ENCODE assay signal across 9 mouse cellular contexts in genomic region chr11:11131414-11132077, GRCm38 (mm10). TPM values are rescaled to one million over a fixed set of nuclear protein-coding genes. Genes with fewer than 3 reads are reported as not detected.
A peak's percentile ranks its signal among the peaks of the same experiment; 100 is the strongest.
DNase-seq lines count a peak whose midpoint lies in the region; ATAC-seq and TF ChIP-seq lines count a peak whose summit lies in the region.
"Had no signal": no experiment of that assay in that cellular context is flagged by ENCODE, and none has a peak within 500 bp of the region (broad histone marks: within the 10 kb centered on the region; RNA-seq: fewer than 3 reads in every experiment).

No protein-coding gene starts in this region.

- WGBS in forebrain, embryonic 12.5 days: 60% methylated on average over 14 of the region's 14 CpGs
- WGBS in kidney, embryonic 15.5 days: 54% methylated on average over 14 of the region's 14 CpGs
- 56% methylated on average over 14 of the region's 14 CpGs for WGBS in lung, embryonic 14.5 days

- intact Hi-C loops in gastrocnemius, postnatal 36 days (cut with DNase I): no loop called here

- ATAC-seq in forebrain, embryonic 12.5 days (ENCODE audit: low FRiP score): peak; percentile 76; the same call in 1 of the 2 replicates
- peak; percentile 82 for ATAC-seq in kidney, embryonic 15.5 days (replicated peaks; ENCODE audit: low FRiP score)
- ATAC-seq in lung, embryonic 14.5 days (ENCODE audit: insufficient read depth): peak; percentile 66; the same call in 1 of the 2 replicates

- H3K4me2 ChIP-seq in forebrain, embryonic 12.5 days: no peak overlapping the region
- no peak overlapping the region for H3K4me2 ChIP-seq in kidney, embryonic 15.5 days
- no peak overlapping the region for H3K4me2 ChIP-seq in lung, embryonic 14.5 days
- H3K4me2 ChIP-seq: stomach, embryonic 15.5 days had no signal

- no peaks in the 10 kb centered on the region for H3K4me1 ChIP-seq in forebrain, embryonic 12.5 days
- no peaks in the 10 kb centered on the region for H3K4me1 ChIP-seq in kidney, embryonic 15.5 days
- no peaks in the 10 kb centered on the region for H3K4me1 ChIP-seq in lung, embryonic 14.5 days (ENCODE audit: insufficient read depth)
- H3K4me1 ChIP-seq: stomach, embryonic 15.5 days had no signal

- H3K27ac ChIP-seq in forebrain, embryonic 12.5 days: no peak overlapping the region
- no peak overlapping the region for H3K27ac ChIP-seq in kidney, embryonic 15.5 days
- no peak overlapping the region for H3K27ac ChIP-seq in lung, embryonic 14.5 days (ENCODE audit: low read depth)
- H3K27ac ChIP-seq: stomach, embryonic 15.5 days had no signal

- no peak overlapping the region for H3K4me3 ChIP-seq in forebrain, embryonic 12.5 days (replicated peaks)
- no peak overlapping the region for H3K4me3 ChIP-seq in kidney, embryonic 15.5 days (replicated peaks)
- no peak overlapping the region for H3K4me3 ChIP-seq in lung, embryonic 14.5 days (ENCODE audit: low read depth, low read length)
- H3K4me3 ChIP-seq: stomach, embryonic 15.5 days had no signal

- no peaks in the 10 kb centered on the region for H3K36me3 ChIP-seq in forebrain, embryonic 12.5 days (replicated peaks)
- no peaks in the 10 kb centered on the region for H3K36me3 ChIP-seq in kidney, embryonic 15.5 days
- no peaks in the 10 kb centered on the region for H3K36me3 ChIP-seq in lung, embryonic 14.5 days (ENCODE audit: insufficient read depth)
- H3K36me3 ChIP-seq: stomach, embryonic 15.5 days had no signal

- DNase-seq in gastrocnemius, postnatal 10 days: peak; percentile 15
- DNase-seq in gastrocnemius, postnatal 36 days: no peak
- DNase-seq in ES-CJ7 (ENCODE audit: low read depth, low spot score): peak; percentile 66
- peak; percentile 83 for DNase-seq in lung, embryonic 14.5 days
- peak; percentile 68 to 75 for DNase-seq in right cerebral cortex, adult 2 months (ENCODE audit: low spot score in 2 of 2)
- DNase-seq in spleen, postnatal 4 days (ENCODE audit: low spot score in 2 of 2): no peak

- TF ChIP-seq CTCF in lung, embryonic 14.5 days (IDR thresholded peaks at IDR 0.05; ENCODE audit: low read depth): peak; percentile 84

- H3K9me3 ChIP-seq in forebrain, embryonic 12.5 days: no peaks in the 10 kb centered on the region
- no peaks in the 10 kb centered on the region for H3K9me3 ChIP-seq in kidney, embryonic 15.5 days (replicated peaks)
- no peaks in the 10 kb centered on the region for H3K9me3 ChIP-seq in lung, embryonic 14.5 days (ENCODE audit: low read depth, low read length)
- H3K9me3 ChIP-seq: stomach, embryonic 15.5 days had no signal

- no peak overlapping the region for H3K9ac ChIP-seq in forebrain, embryonic 12.5 days
- no peak overlapping the region for H3K9ac ChIP-seq in kidney, embryonic 15.5 days
- H3K9ac ChIP-seq in lung, embryonic 14.5 days: no peak overlapping the region
- H3K9ac ChIP-seq: stomach, embryonic 15.5 days had no signal

- H3K27me3 ChIP-seq in forebrain, embryonic 12.5 days: no peaks in the 10 kb centered on the region
- H3K27me3 ChIP-seq in kidney, embryonic 15.5 days: no peaks in the 10 kb centered on the region
- H3K27me3 ChIP-seq in lung, embryonic 14.5 days (ENCODE audit: insufficient read depth, low read length): no peaks in the 10 kb centered on the region
- H3K27me3 ChIP-seq: stomach, embryonic 15.5 days had no signal

RNA-seq across cellular contexts. Expression of gene Vwc2, which starts 17.5 kb away (rescaled TPM):
- 1 to 10 TPM; 1.5 to 2.3 TPM for total RNA-seq in gastrocnemius, postnatal 10 days (2021)
- under 1 TPM in 1 of 2 experiments, not detected in 1; 0.31 TPM for total RNA-seq in gastrocnemius, postnatal 36 days (2021)
- polyA plus RNA-seq in forebrain, embryonic 12.5 days (2016; fragmentation: Nextera tagmentation; extraction: Ambion mirVana): 2.7 and 2.9 TPM in 2 replicates
- 0.86 and 1.3 TPM in 2 replicates for polyA plus RNA-seq in kidney, embryonic 15.5 days (2015; fragmentation: Nextera tagmentation; extraction: Ambion mirVana)
- polyA plus RNA-seq in lung, embryonic 14.5 days (2014; fragmentation: Nextera tagmentation; extraction: Ambion mirVana): 2.7 and 3.1 TPM in 2 replicates

Comparison
In these comparisons a context has a peak if more than half of its experiments do, and no peak if none do; other contexts are left out.
1. DNase-seq: peak in gastrocnemius, postnatal 10 days (single experiment), ES-CJ7 (single experiment), lung, embryonic 14.5 days (single experiment) and right cerebral cortex, adult 2 months (2 of 2); none in gastrocnemius, postnatal 36 days (0 of 2) and spleen, postnatal 4 days (0 of 2).
2. Peak in every context shown above with its lines, with median percentiles within 50 percentile points of each other: ATAC-seq.